Mouse (Mus musculus) bone marrow, adult 2 months (tissue): ENCODE data around the gene Cadm2.

ENCODE experiments used
- CTCF ChIP-seq: fragments of 200-500 bp; IDR thresholded peaks from 2 replicates; pipeline ENCODE4 v1.5.1; 2011; ENCODE audit warnings: low read length, control low read depth; ENCODE audit not compliant: control insufficient read depth, insufficient read depth
- POLR2A ChIP-seq: fragments of 200-500 bp; IDR thresholded peaks from 2 replicates; pipeline ENCODE4 v1.6.1; 2011; ENCODE audit warnings: low read depth, mild to moderate bottlenecking, control low read depth, low read length, borderline replicate concordance; ENCODE audit not compliant: control insufficient read depth

DNA sequence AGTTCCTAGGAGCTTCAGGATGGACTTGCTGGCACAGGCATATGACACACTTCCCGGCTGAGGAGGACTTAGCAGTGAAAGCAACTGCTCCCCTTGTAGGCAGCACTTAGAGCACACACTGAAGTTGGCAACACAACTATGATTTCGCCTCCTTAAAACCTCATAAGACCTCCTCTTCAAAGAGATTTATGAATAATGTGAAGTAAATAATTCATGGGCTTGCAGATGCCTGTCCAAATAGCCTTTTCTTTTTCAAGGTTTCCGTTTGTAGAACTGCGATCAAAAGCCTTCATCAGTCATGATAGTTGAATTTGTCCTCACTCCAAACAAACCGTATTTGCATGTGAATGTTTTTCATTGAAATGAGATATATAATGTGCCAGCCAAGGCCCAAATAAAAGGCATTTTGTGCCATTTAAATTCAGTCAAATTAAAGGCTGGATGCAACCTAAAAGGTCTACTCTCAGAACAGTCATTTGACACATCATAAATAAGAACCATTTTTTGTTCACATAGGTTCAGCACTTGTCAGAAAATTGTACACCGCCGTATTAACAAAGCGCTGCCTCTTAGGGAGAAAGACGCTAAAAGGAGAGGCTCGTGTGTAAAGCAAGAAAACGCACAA is 651.1 kb downstream of the Cadm2 start:
- TF ChIP-seq CTCF (no peak), POLR2A (no peak)
